Mouse (Mus musculus) ES-Bruce4 (cell line): ENCODE measurements at regions not wholly inside any gene's neighbourhood (a gene's known extent, or its start where the extent isn't known, plus 50 kb on each side); places are given as distances from the start of the nearest gene placed in this dataset.

Experiments
- H3K27ac ChIP-seq: 2 replicates; pipeline ENCODE4 v1.5.1; 2012; ENCODE audit warnings: low read length, inconsistent platforms; ENCODE audit not compliant: insufficient read depth
- H3K27me3 ChIP-seq: 2 replicates; pipeline ENCODE4 v1.6.1; 2012; ENCODE audit warnings: mild to moderate bottlenecking, low read length, inconsistent platforms; ENCODE audit not compliant: control insufficient read depth, poor library complexity, insufficient read depth, severe bottlenecking
- H3K36me3 ChIP-seq: 2 replicates; pipeline ENCODE4 v1.6.1; 2012; ENCODE audit warnings: inconsistent platforms, mild to moderate bottlenecking, low read length, moderate library complexity; ENCODE audit not compliant: control insufficient read depth, poor library complexity, insufficient read depth, severe bottlenecking
- H3K4me1 ChIP-seq: one replicate; pipeline ENCODE4 v1.8.1; 2011; ENCODE audit warnings: low read length; ENCODE audit not compliant: control insufficient read depth, insufficient read depth
- H3K4me3 ChIP-seq: 2 replicates; pipeline ENCODE4 v1.5.1; 2011; ENCODE audit warnings: low read depth, mild to moderate bottlenecking, low read length
- H3K9ac ChIP-seq: 2 replicates; pipeline ENCODE4 v1.6.1; 2012; ENCODE audit warnings: low read depth, mild to moderate bottlenecking, inconsistent platforms; ENCODE audit not compliant: poor library complexity, severe bottlenecking
- H3K9me3 ChIP-seq: replicated peaks from 2 replicates; pipeline ENCODE4 v1.6.1; 2012; ENCODE audit warnings: mild to moderate bottlenecking, low read length, inconsistent platforms; ENCODE audit not compliant: control insufficient read depth, poor library complexity, insufficient read depth, severe bottlenecking
- CTCF ChIP-seq: IDR thresholded peaks from one replicate; pipeline ENCODE4 v1.8.1; 2011; ENCODE audit warnings: low read depth, low read length
- POLR2A ChIP-seq: IDR thresholded peaks from one replicate; pipeline ENCODE4 v1.8.1; 2011; ENCODE audit warnings: low read length; ENCODE audit not compliant: insufficient read depth

GRCm38 (mm10) chr5:115790436-115790835, 54.6 kb upstream of the Cit start:
- H3K27ac ChIP-seq = no peak overlapping the region
- peaks cover 4% of the 10 kb centered on the region; the same call in 1 of the 2 replicates for H3K9me3 ChIP-seq
- H3K27me3 ChIP-seq = no peaks in the 10 kb centered on the region
- no peak overlapping the region for H3K4me3 ChIP-seq
- H3K9ac ChIP-seq = no peak overlapping the region
- H3K4me1 ChIP-seq = no peaks in the 10 kb centered on the region
- TF ChIP-seq CTCF (peak; percentile 54), POLR2A (no peak)
- no peaks in the 10 kb centered on the region for H3K36me3 ChIP-seq
